Mouse (Mus musculus) heart, adult 2 months (tissue): ENCODE measurements around the gene Bank1.

ENCODE experiments used
- EP300 ChIP-seq: fragments of 200-500 bp; IDR thresholded peaks from 2 replicates; pipeline ENCODE4 v1.6.1; 2011; ENCODE audit warnings: low read depth, low read length, control low read depth; ENCODE audit not compliant: insufficient read depth
- POLR2A ChIP-seq: fragments of 200-500 bp; IDR thresholded peaks from 2 replicates; pipeline ENCODE4 v1.6.1; 2011; ENCODE audit warnings: mild to moderate bottlenecking, low read depth, low read length, control low read depth; ENCODE audit not compliant: insufficient read depth

DNA sequence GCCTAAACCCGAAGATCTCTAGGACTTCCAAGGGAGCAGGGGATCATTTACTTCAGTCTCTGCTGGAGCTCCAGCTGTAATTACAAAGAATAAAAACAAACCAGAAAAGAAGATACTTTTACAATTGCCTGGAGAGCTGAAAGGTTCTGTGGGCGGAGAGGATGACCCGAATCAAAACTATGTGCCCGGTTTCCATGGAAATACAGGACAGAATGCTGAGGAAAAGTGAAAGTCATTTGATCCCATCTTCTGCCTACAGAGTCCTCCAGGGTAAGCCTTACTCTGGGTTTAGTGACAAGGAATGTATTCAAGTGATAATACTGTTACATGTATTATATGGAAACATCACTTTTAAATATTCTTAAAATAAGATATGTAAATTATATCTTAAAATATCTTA lies 157.8 kb downstream of the Bank1 start:
- TF ChIP-seq EP300 (no peak), POLR2A (no peak)
